Mouse (Mus musculus): ENCODE results near the gene Pik3c2b.
A peak's percentile ranks its signal among the peaks of the same experiment; 100 is the strongest.
"Not testable (repeated sequence)": the region's sequence is repeated elsewhere in the genome, so short reads cannot be mapped to it uniquely, and the experiment has no call there.

Pik3c2b gene

GRCm38 (mm10) chr1:133045011-133045860, at the start of gene Pik3c2b:
Pik3c2b (plus strand) TSS chr1:133045667.
- DNase-seq (ENCODE audit: low spot score in 2 of 2) = no peak

DNA sequence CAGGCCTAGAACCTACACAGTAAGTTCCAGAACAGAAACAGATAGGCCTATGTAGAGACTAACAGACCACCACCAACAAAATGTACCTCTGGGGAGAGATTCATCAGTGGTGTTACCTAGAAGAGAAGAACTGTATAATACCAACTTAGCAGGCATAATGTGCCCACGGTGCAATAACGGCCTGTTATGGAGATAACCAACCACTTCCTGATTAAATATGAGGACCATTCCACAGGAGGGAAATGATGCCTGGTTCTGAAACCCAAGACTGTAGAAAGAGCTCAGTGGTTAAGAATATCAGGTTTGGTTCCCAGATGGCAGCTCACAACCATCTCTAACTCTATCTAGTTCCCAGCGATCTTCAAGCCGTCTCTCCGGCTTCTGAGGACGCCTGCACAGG, 45.1 kb upstream of the Pik3c2b start:
- DNase-seq (ENCODE audit: low spot score in 2 of 2) = no peak

DNA sequence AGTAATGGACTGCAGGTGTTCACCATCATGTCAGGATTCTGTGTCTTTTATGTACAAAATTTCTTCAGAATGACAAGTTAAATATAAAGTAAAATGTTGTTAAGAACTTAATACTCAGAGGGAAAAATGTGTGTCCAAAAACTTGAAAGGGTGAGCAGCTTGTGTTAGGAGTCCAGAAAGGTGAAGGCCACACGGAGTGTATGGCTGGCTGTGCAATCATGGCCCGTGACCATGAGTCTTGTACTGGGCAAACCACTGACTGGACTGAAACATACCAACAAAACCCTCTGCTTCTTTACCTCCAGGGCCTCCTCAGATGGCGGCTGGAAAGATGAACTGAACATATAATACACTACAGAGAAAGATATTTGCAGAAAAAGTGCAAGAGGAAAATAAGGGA, 38.9 kb upstream of the Pik3c2b start:
- DNase-seq (ENCODE audit: low spot score in 2 of 2) = no peak

GRCm38 (mm10) chr1:133011955-133012841, 33.3 kb upstream of the Pik3c2b start:
- DNase-seq (ENCODE audit: low spot score in 2 of 2) = peak in 1 of 2 experiments; percentile 58

DNA sequence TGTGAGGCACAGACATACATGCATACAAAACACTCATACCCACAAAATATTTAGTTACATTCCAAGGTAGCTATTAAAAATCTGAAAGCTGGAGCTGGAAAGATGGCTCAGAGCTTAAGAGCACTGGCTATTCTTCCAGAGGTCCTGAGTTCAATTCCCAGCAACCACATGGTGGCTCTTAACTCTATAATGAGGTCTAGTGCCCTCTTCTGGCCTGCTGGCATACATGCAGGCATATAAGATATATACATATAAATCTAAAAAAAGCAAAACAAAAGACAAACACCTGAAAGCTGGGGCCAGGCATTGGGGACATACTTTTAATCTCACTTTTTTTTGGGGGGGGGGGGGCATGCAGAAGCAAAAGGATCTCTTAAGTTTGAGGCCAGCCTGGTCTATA, 32.1 kb upstream of the Pik3c2b start:
- no peak for DNase-seq (ENCODE audit: low spot score in 2 of 2)

DNA sequence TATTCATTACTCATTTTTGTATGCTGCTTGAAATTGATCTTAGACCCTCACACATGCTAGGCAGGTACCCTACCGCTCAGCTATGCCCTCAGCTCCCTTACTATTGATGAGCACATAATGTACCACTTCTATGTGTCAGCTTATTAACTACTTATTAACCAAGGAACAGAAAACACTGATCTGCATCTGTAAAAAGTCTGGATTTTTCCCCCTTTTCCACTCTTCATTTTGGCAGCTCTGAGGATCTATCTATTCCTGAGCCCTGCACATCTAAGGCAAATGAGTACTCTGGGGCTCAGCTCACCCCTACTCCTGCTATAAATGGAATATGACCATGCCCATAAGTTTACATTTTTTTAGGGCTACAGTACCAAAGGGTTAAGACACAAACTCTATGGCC, 31.3 kb upstream of the Pik3c2b start:
- no peak for DNase-seq (ENCODE audit: low spot score in 2 of 2)

DNA sequence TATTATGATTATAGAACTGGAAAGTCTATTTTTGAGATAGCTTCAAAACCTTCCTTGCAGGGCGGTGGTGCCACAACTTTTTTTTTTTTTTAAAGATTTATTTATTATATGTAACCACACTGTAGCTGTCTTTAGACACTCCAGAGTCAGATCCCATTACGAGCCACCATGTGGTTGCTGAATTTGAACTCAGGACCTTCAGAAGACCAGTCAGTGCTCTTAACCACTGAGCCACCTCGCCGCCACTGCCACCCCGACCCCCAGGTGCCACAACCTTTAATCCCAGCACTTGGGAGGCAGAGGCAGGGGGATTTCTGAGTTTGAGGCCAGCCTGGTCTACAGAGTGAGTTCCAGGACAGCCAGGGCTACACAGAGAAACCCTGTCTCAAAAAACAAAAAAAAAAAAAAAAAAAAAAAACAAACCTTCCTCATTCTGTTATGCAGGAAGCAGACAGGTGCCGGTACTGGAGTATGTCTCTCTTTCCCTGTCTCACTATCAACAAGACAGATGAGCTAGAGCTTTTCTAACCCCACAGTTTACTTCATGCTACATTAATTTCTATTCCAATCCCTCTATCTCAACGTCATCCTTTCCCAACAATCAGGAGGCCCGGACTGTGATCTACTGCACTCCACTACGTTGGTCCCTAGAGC, 28.6 kb upstream of the Pik3c2b start:
- DNase-seq (ENCODE audit: low spot score in 2 of 2) = no peak

DNA sequence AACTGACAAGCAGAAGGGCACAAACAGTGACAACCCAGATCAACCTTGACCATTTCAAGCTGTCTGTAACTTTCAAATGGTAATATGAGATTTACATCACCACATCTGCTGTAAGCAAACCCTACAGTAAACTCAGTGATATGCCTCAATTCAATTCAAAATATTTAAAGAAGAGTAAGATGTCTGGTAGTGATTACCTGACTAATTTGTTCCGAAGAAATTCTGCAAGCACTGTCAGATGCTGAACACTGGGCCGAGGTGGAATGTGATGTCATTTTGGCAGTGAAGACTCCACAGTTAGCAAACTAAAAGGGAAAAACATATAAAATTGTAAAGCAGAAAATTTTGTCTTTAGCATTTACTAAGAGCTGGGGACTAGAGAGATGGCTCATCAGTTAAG, 26.9 kb upstream of the Pik3c2b start:
- DNase-seq (ENCODE audit: low spot score in 2 of 2) = no peak

GRCm38 (mm10) chr1:133019312-133019711, 26.2 kb upstream of the Pik3c2b start:
- no peak for DNase-seq (ENCODE audit: low spot score in 2 of 2)

GRCm38 (mm10) chr1:133020137-133020894, 25.2 kb upstream of the Pik3c2b start:
- no peak for DNase-seq (ENCODE audit: low spot score in 2 of 2)

- no peak for DNase-seq (ENCODE audit: low spot score in 2 of 2)
These were observed 24.1 kb upstream of the Pik3c2b start for GRCm38 (mm10) chr1:133021391-133021790.

DNA sequence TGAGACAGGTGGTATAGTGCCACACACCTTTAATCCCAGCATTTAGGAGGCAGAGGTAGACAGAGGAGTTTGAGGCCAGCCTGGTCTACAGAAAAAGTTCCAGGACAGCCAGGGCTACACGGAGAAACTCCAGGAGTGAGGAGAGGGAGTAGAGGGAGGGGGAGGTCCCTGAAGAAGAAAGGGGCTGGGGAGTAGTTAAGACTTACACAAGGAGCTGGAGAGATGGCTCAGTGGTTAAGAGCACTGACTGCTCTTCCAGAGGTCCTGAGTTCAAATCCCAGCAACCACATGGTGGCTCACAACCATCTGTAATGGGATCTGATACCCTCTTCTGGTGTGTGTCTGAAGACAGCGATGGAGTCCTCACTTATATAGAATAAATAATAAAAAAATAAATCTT, 23.5 kb upstream of the Pik3c2b start:
- DNase-seq (ENCODE audit: low spot score in 2 of 2) = not testable (repeated sequence)

DNA sequence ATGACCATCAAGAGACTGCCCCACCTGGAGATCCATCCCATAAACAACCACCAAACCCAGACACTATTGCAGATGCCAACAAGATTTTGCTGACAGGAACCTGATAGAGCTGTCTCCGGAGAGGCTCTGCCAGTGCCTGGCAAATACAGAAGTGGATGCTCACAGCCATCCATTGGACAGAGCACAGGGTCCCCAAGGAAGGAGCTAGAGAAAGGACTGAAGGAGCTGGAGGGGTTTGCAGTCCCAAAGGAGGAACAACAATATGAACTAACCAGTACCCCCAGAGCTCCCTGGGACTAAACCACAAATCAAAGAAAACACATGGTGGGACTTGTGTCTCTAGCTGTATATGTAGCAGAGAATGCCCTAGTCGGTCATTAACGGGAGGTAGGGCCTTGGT, 21.7 kb upstream of the Pik3c2b start:
- not testable (repeated sequence) for DNase-seq (ENCODE audit: low spot score in 2 of 2)

DNA sequence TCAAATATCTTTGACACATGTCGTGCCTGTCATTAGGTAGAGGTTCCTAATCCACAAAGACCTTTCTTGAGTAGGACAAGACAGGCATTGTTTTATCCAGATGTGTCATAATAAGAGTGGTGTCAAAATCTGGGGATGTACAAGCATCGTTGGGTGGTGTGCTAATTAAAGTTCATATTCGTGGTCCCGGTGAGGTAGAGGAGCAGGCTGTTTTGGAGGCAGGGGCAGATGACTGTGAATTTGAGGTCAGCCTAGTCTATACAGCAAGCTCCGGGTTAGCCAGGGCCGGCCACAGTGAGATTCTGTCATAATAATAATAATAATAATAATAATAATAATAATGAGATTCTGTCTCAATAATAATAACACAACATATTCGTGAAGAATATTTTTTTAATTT, 21.0 kb upstream of the Pik3c2b start:
- DNase-seq (ENCODE audit: low spot score in 2 of 2) = no peak

DNA sequence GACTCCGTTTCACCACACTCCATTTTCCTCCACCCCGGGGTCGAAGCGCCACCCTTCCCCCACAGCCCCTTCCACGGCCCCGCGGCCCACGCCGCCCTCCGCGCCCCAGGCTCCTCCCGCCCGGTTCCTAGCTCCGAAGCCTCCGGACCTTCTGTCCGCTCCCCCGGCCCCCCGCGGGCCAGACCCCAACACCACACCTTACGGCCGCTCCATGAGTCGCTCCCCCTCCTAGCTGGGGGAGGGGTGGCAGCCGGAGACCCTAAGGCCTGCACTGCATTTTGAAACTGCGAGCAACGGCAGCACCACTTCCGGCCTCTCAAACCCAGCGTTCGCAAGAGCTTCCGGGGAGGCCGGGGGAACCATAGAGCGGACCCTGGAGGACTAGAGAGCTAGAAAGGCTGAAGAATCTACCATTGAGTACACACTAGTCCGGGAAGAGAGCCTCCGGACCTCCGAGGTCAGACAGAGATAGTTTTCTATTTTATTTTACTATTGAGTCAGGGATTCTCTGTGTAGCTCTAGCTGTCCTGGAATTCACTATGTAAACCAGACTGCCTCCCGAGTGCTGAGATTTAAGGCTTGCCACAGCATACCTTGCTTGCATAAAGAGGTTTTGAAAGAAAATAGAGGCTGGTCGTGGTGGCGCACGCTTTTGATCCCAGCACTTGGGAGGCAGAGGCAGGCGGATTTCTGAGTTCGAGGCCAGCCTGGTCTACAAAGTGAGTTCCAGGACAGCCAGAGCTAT, 20.2 kb upstream of the Pik3c2b start:
- peak; percentile 88 to 91 for DNase-seq (ENCODE audit: low spot score in 2 of 2)

GRCm38 (mm10) chr1:133025796-133026190, 19.7 kb upstream of the Pik3c2b start:
- peak in 1 of 2 experiments; percentile 25 for DNase-seq (ENCODE audit: low spot score in 2 of 2)

- DNase-seq (ENCODE audit: low spot score in 2 of 2) = no peak
These were observed 18.3 kb upstream of the Pik3c2b start for GRCm38 (mm10) chr1:133027126-133027525.

GRCm38 (mm10) chr1:133027980-133028379, 17.5 kb upstream of the Pik3c2b start:
- DNase-seq (ENCODE audit: low spot score in 2 of 2) = no peak

- peak; percentile 29 to 34 for DNase-seq (ENCODE audit: low spot score in 2 of 2)
These were observed 15.7 kb upstream of the Pik3c2b start for GRCm38 (mm10) chr1:133029744-133030143.

GRCm38 (mm10) chr1:133030461-133030860, 15.0 kb upstream of the Pik3c2b start, which contains the start of gene Mdm4:
Mdm4 (minus strand) TSS chr1:133030561.
- no peak for DNase-seq (ENCODE audit: low spot score in 2 of 2)

GRCm38 (mm10) chr1:133032981-133033315, 12.5 kb upstream of the Pik3c2b start:
- no peak for DNase-seq (ENCODE audit: low spot score in 2 of 2)

Measured in natural killer cell, adult 2 months (primary cell).